In the genomic region with DNA sequence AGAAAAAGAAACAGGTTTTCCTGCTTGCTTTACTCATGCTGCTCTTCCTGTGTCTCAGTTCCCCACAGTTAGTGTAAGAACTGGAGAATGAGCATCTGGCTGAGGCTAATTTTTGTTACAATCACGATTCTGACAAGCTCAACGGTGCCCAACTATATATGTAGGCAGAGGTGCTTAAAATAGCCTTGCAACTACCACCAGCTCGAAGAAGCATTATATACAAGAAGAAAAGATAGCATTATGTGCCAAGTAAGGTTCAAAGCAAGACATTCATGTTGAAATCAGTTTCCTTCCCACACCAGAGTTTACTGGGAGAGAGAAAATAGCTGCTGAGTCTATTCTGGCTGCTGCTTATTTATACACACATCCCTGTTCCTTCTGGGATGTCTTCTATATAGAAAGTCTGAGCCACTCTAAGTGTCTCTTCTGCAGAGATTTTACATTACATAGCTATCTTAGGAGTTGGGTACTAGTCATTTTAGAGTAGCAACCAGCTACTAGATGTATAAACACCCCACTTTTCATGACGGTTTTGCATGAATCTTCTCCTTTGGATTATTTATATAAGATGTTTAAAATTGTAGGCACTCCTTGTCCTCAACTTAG, we compare ENCODE assay signal across 12 mouse cellular contexts.
DNase-seq lines count a peak whose midpoint lies in the region.
"Had no signal": no experiment of that assay in that cellular context is flagged by ENCODE, and none has a peak within 500 bp of the region (broad histone marks: within the 10 kb centered on the region; RNA-seq: fewer than 3 reads in every experiment).

No protein-coding gene starts in this region.

- peak; percentile 78 for DNase-seq in right cerebral cortex, adult 18-20 months
- no peak for DNase-seq in right cerebral cortex, postnatal 14 days
- peak; percentile 10 to 36 for DNase-seq in frontal cortex, postnatal 14 days (ENCODE audit: low spot score in 2 of 2)
- DNase-seq in left cerebral cortex, postnatal 36 days (ENCODE audit: low spot score in 2 of 2), result peak; percentile 49 to 57
- no peak for DNase-seq in cerebellum, adult 9-10 months
- no peak for DNase-seq in cerebellum, adult 11-12 months
- DNase-seq in testis, postnatal 10 days (ENCODE audit: low spot score), result no peak
- DNase-seq: adrenal gland, adult 2 months; cerebellum, postnatal 25 days; gastrocnemius, postnatal 25 days; kidney, postnatal 36 days; thymus, adult 18-20 months had no signal

- intact Hi-C loops in left cerebral cortex, postnatal 36 days (cut with DNase I), result no loop called here

Comparison
In these comparisons a context has a peak if more than half of its experiments do, and no peak if none do; other contexts are left out.
1. DNase-seq: peak in right cerebral cortex, adult 18-20 months (single experiment), frontal cortex, postnatal 14 days (2 of 2) and left cerebral cortex, postnatal 36 days (2 of 2); none in right cerebral cortex, postnatal 14 days (single experiment), cerebellum, adult 9-10 months (single experiment), cerebellum, adult 11-12 months (single experiment) and testis, postnatal 10 days (single experiment).